Mouse (Mus musculus): ENCODE data around the gene Pbld1. TPM values are rescaled to one million over a fixed set of nuclear protein-coding genes. Genes with fewer than 3 reads are reported as not detected.

Gene Pbld1
- 110 TPM for polyA plus RNA-seq (2014; fragmentation: Illumina TruSeq; extraction: RNeasy Lipid Tissue Mini Kit (QIAGEN cat#74804); ENCODE audit: low read depth, low replicate concordance)

DNA sequence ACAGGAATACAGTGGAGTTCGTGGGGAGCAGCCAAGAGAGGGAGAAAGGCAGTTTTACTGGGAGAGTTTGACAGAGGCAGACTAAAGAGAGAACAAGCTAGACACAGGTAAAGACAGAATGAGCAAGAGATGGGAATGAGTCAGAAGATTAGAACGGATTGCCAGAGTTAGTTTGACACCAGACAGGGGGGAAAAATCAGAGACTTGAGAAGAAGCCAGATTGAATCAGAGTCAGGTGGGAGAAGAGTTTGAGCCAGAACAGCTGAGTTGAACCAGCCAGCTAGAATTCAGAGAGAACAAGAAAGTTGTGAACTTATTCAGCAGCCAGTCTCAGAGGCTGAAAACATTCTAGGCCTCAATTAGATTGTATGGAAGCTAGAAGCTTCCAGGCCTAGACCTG lies at the start of gene Pbld1:
Gene Pbld1, plus strand, starts transcription at position 301 of the 400 bp plus-strand sequence.

DNA sequence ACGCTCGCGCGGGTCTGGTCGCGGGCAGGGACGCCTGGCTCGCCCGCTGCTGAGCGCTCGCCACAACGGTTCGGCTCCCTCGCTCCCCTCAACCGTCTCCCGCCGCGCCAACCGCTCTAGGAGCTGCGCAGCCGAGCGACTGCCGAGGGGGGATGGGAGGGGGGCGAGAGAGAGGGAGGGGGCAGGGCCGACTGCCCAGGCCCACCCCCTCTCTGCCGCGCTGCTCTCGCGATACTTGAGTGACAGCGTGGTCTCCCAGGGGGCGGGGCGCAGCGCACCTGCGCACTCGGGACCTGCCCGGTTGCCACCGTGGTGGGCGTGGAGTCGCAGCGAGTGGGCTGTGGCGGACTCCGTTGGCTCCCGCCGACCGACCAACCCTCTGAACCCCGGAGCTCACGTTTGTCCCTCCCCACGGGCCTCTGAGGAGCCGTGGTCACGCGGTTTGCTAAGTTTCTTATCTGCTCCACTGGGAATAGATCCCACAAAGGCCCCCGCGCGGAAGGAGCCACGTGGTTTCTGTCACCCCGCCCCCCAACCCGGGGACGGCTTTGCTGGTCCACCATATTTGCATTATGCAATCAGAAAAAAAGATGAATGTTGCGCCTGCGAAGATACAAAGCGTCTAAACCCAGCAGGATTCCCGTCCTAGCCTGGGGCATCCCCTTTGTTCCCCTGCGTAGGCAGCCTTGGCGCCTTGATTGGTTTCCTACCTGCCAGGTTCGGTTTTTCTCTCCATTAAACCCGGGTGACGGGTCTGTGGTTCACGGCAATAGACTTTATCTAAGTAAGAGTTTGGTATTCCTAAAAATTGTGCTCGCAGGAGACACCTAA lies 36.0 kb upstream of the Pbld1 start, which contains the start of the genes Hnrnph3 and Pbld2:
Gene Hnrnph3, minus strand, starts transcription at position 469 of the 831 bp plus-strand sequence.
Gene Pbld2, plus strand, starts transcription at position 567 of the 831 bp plus-strand sequence.

DNA sequence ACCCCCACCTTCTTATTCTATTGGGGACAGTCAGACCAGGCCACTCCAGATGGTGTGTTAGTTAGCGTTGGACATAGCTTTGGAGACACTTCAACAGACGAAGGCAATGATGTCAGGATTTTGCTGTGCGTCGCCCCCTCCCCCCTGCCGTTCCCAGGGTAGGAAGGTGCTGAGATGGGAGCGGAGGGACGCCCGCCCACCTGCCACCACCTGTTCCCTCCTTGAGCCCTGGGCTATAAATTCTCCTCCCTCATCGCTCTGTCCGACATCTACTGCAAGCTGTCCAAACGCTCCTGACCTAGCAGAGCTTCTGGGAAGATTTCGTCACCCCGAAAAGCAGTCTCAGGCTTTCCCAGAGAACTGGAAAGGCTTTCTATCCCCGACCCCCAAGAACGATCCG lies 39.6 kb downstream of the Pbld1 start, which contains the start of gene Atoh7:
Gene Atoh7, plus strand, starts transcription at position 131 of the 400 bp plus-strand sequence.

Other genes with a start within 250 kb of the Pbld1 start
- gene Tet1, start 151.2 kb upstream of the Pbld1 start, polyA plus RNA-seq (2014; fragmentation: Illumina TruSeq; extraction: RNeasy Lipid Tissue Mini Kit (QIAGEN cat#74804); ENCODE audit: low read depth, low replicate concordance) = 0.08 TPM
- gene Slc25a16, start 139.5 kb upstream of the Pbld1 start, polyA plus RNA-seq (2014; fragmentation: Illumina TruSeq; extraction: RNeasy Lipid Tissue Mini Kit (QIAGEN cat#74804); ENCODE audit: low read depth, low replicate concordance) = 81.7 TPM
- gene Dna2, start 113.1 kb upstream of the Pbld1 start, polyA plus RNA-seq (2014; fragmentation: Illumina TruSeq; extraction: RNeasy Lipid Tissue Mini Kit (QIAGEN cat#74804); ENCODE audit: low read depth, low replicate concordance) = 7.8 TPM
- 5.6 TPM for gene Rufy2, start 79.9 kb upstream of the Pbld1 start, polyA plus RNA-seq (2014; fragmentation: Illumina TruSeq; extraction: RNeasy Lipid Tissue Mini Kit (QIAGEN cat#74804); ENCODE audit: low read depth, low replicate concordance)
- 43.9 TPM for gene Hnrnph3, start 35.9 kb upstream of the Pbld1 start, polyA plus RNA-seq (2014; fragmentation: Illumina TruSeq; extraction: RNeasy Lipid Tissue Mini Kit (QIAGEN cat#74804); ENCODE audit: low read depth, low replicate concordance)
- gene Pbld2, start 35.8 kb upstream of the Pbld1 start, polyA plus RNA-seq (2014; fragmentation: Illumina TruSeq; extraction: RNeasy Lipid Tissue Mini Kit (QIAGEN cat#74804); ENCODE audit: low read depth, low replicate concordance) = 103 TPM
- gene Atoh7, start 39.5 kb downstream of the Pbld1 start, polyA plus RNA-seq (2014; fragmentation: Illumina TruSeq; extraction: RNeasy Lipid Tissue Mini Kit (QIAGEN cat#74804); ENCODE audit: low read depth, low replicate concordance) = not detected
- not detected for gene Mypn, start 143.8 kb downstream of the Pbld1 start, polyA plus RNA-seq (2014; fragmentation: Illumina TruSeq; extraction: RNeasy Lipid Tissue Mini Kit (QIAGEN cat#74804); ENCODE audit: low read depth, low replicate concordance)
- gene Herc4, start 183.6 kb downstream of the Pbld1 start, polyA plus RNA-seq (2014; fragmentation: Illumina TruSeq; extraction: RNeasy Lipid Tissue Mini Kit (QIAGEN cat#74804); ENCODE audit: low read depth, low replicate concordance) = 133 TPM